Mouse (Mus musculus) right cerebral cortex, postnatal 14 days (tissue): ENCODE results near the gene Ifnab.
A peak's percentile ranks its signal among the peaks of the same experiment; 100 is the strongest.

ENCODE experiments used
- DNase-seq: peaks from one replicate; pipeline ENCODE4 v3.0.0; 2022

The Ifnab gene

GRCm38 (mm10) chr4:88691259-88691658, at the start of gene Ifnab:
Ifnab (minus strand) TSS chr4:88691359.
- DNase-seq = no peak

GRCm38 (mm10) chr4:88739036-88739435, 47.9 kb upstream of the Ifnab start:
- no peak for DNase-seq

GRCm38 (mm10) chr4:88738480-88738879, 47.3 kb upstream of the Ifnab start:
- peak; percentile 58 for DNase-seq

GRCm38 (mm10) chr4:88727324-88727723, 36.2 kb upstream of the Ifnab start:
- no peak for DNase-seq

- DNase-seq = no peak
Measured at GRCm38 (mm10) chr4:88726727-88727126, 35.6 kb upstream of the Ifnab start.

GRCm38 (mm10) chr4:88723497-88724090, 32.4 kb upstream of the Ifnab start:
- DNase-seq = no peak

- peak; percentile 92 for DNase-seq
Measured at GRCm38 (mm10) chr4:88721791-88722721, 30.9 kb upstream of the Ifnab start, which contains the start of the genes Gm26566 and Klhl9. Gm26566 (plus strand) TSS chr4:88721805. Klhl9 (minus strand) TSS chr4:88722465.

GRCm38 (mm10) chr4:88718715-88719114, 27.6 kb upstream of the Ifnab start:
- no peak for DNase-seq

- peak; percentile 10 for DNase-seq
Measured at GRCm38 (mm10) chr4:88715059-88715458, 23.9 kb upstream of the Ifnab start.

- no peak for DNase-seq
Measured at GRCm38 (mm10) chr4:88714281-88714680, 23.1 kb upstream of the Ifnab start.

GRCm38 (mm10) chr4:88707128-88707826, 16.1 kb upstream of the Ifnab start:
- DNase-seq = no peak

GRCm38 (mm10) chr4:88705924-88706323, 14.8 kb upstream of the Ifnab start:
- no peak for DNase-seq

GRCm38 (mm10) chr4:88699301-88699700, 8.1 kb upstream of the Ifnab start:
- DNase-seq = no peak

GRCm38 (mm10) chr4:88698781-88699180, 7.6 kb upstream of the Ifnab start:
- DNase-seq = no peak

- DNase-seq = no peak
Measured at GRCm38 (mm10) chr4:88697753-88698152, 6.6 kb upstream of the Ifnab start.

- DNase-seq = no peak
Measured at GRCm38 (mm10) chr4:88697108-88697507, 5.9 kb upstream of the Ifnab start.

- peak; percentile 57 for DNase-seq
Measured at GRCm38 (mm10) chr4:88696237-88696884, 5.2 kb upstream of the Ifnab start.

GRCm38 (mm10) chr4:88693392-88693791, 2.2 kb upstream of the Ifnab start:
- DNase-seq = no peak

GRCm38 (mm10) chr4:88692537-88692936, 1.4 kb upstream of the Ifnab start:
- DNase-seq = no peak

GRCm38 (mm10) chr4:88683812-88684211, 7.3 kb downstream of the Ifnab start, which contains the start of gene Ifna2:
Ifna2 (minus strand) TSS chr4:88683912.
- DNase-seq = no peak

- no peak for DNase-seq
Measured at GRCm38 (mm10) chr4:88681353-88681752, 9.8 kb downstream of the Ifnab start.

- peak; percentile 14 for DNase-seq
Measured at GRCm38 (mm10) chr4:88680362-88680761, 10.8 kb downstream of the Ifnab start.

GRCm38 (mm10) chr4:88676824-88677223, 14.3 kb downstream of the Ifnab start, which contains the start of gene Ifna16:
Ifna16 (minus strand) TSS chr4:88676924.
- no peak for DNase-seq
